Mouse (Mus musculus) Patski (cell line): ENCODE measurements at regions not wholly inside any gene's neighbourhood (a gene's known extent, or its start where the extent isn't known, plus 50 kb on each side); places are given as distances from the start of the nearest gene placed in this dataset.

Experiments used
- ATAC-seq: fragments of 100-300 bp; one replicate; pipeline ENCODE4 v1.8.0; 2021
- CTCF ChIA-PET: fragments of 350-600 bp; sonication (Branson Sonifier 250); formaldehyde crosslinking; loops from one replicate; lab custom pipeline; 2022; ENCODE audit warnings: inconsistent platforms; lab: Charles Lee
- POLR2A ChIA-PET: fragments of 350-600 bp; sonication (Branson Sonifier 250); formaldehyde crosslinking; loops from one replicate; lab custom pipeline; 2022; ENCODE audit warnings: antibody characterized with exemption, inconsistent platforms; lab: Charles Lee
- DNase-seq: peaks from one replicate; pipeline ENCODE4 v3.0.0-alpha.2; 2011; ENCODE audit warnings: low read depth, low spot score
- H3K27me3 ChIP-seq: fragments of 371-371 bp; one replicate; pipeline ENCODE4 v1.5.1; 2021
- CTCF ChIP-seq: fragments of 100-300 bp; IDR thresholded peaks from one replicate; pipeline ENCODE4 v1.5.1; 2021
- in situ Hi-C: fragments of 300-500 bp; cut with MboI; formaldehyde crosslinking; loops from 3 replicates; pipeline ENCODE4 v1.11.1; 2018; ENCODE audit warnings: low pct_unique_long_range_greater_than_20kb, mixed read lengths

DNA sequence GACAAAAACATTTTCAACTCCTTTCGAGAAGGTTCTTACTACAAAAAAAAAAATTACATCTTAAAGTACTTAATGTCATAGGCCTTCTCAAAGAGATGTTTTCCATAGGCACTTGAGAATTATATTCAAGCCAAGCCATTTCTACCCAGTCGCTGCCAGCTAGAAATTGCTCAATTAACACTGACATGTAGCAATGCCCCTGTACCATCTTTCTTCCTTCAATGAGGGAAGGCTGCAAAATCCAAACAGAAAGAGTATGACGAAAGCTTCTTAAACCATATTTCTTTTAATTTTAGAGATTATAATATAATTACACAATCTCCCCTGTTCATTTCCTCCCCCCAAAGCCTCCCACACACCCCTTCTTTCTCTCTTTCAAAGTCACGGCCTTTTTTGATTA, 169.4 kb upstream of the Tll1 start:
- ChIA-PET POLR2A (no interaction called here), CTCF (no interaction called here)
- ATAC-seq (no peak), DNase-seq (no peak)
- in situ Hi-C loops, result no loop called here
- no peak for TF ChIP-seq CTCF
- no peaks in the 10 kb centered on the region for H3K27me3 ChIP-seq

DNA sequence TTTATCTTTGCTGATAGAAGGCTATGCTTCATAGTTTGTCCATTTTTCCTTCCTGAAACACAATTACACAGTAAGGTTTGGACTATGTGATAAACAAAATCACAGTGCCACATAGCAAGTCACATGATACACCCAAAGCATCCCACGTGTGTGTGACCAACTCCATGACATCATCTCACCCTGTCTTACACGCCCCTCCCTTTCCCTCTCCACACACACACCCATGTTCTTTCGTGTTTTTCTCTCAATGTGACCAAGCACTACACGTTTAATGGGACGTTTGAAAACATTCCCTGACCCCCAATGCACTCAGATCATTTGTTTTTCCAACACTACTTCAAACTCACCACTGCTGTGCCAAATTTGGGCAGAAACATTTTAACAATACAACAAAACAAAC, 168.9 kb upstream of the Tll1 start:
- ChIA-PET CTCF (no interaction called here), POLR2A (no interaction called here)
- ATAC-seq, result no peak
- no peak for TF ChIP-seq CTCF
- no peaks in the 10 kb centered on the region for H3K27me3 ChIP-seq
- no peak for DNase-seq
- in situ Hi-C loops, result no loop called here

- DNase-seq (no peak), ATAC-seq (no peak)
- CTCF ChIA-PET, result interaction anchor here (1.2 to 1.6 kb wide), 2 partner anchors 12 to 28 kb away, joined by 3 read pairs; no protein-coding TSS in a partner anchor
- in situ Hi-C loops, result no loop called here
- POLR2A ChIA-PET, result interaction anchor here (0.8 kb wide), 1 partner anchor 511 kb away, joined by 5 read pairs; no protein-coding TSS in a partner anchor
- TF ChIP-seq CTCF, result no peak
- H3K27me3 ChIP-seq, result no peaks in the 10 kb centered on the region
Measured at GRCm38 (mm10) chr8:64369973-64370372, 163.9 kb upstream of the Tll1 start.

GRCm38 (mm10) chr8:64367906-64368305, 161.8 kb upstream of the Tll1 start:
- H3K27me3 ChIP-seq, result peaks cover 3% of the 10 kb centered on the region
- ATAC-seq (no peak), DNase-seq (no peak)
- in situ Hi-C loops, result no loop called here
- ChIA-PET CTCF (interaction anchor here (1.0 to 1.1 kb wide), 2 partner anchors 9 to 17 kb away, joined by 3 read pairs; no protein-coding TSS in a partner anchor), POLR2A (no interaction called here)
- no peak for TF ChIP-seq CTCF

- in situ Hi-C loops, result no loop called here
- no peak for TF ChIP-seq CTCF
- no peak for DNase-seq
- ChIA-PET CTCF (interaction anchor here (1.2 kb wide), 1 partner anchor 17 kb away, joined by 3 read pairs; no protein-coding TSS in a partner anchor), POLR2A (no interaction called here)
- peaks cover 3% of the 10 kb centered on the region for H3K27me3 ChIP-seq
- no peak for ATAC-seq
Measured at GRCm38 (mm10) chr8:64366974-64367266, 160.8 kb upstream of the Tll1 start.

DNA sequence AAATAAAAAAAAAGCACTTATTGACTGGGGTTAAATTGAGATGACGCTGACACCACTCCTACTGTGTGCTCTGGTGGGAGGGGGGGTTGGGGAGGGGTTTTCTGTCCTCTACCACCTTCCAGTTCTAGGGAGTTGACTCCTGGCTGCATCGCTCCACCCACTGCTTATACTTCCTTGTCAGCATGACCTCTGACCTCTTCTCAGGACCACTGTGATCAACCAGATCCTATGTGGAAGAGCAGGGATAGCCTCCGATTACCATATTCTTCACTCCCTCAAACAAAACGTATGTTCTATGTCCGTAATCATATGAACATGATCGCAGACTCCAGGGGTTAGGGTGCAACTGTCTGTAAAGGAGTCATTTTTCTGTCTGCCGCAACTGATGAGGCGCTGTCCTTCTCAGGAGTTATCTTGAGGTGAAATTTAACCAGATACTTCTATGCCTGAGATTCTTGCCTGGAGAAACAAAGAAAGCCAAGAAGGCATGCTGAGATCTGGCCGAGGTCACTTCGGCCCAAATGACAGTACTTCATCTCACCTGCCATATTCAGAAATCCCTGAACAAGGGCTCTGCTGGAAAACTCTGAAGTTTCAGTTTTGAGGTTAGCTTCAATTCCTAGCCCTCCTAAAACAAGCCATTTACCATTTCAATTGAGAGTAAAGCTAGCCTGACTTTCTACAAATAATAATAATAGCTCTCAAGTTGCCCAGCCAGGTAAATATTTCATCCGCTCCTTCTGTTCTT, 160.3 kb upstream of the Tll1 start:
- ChIA-PET POLR2A (no interaction called here), CTCF (interaction anchor here (1.2 kb wide), 1 partner anchor 18 kb away, joined by 3 read pairs; no protein-coding TSS in a partner anchor)
- DNase-seq (no peak), ATAC-seq (no peak)
- H3K27me3 ChIP-seq, result peaks cover 3% of the 10 kb centered on the region
- in situ Hi-C loops, result no loop called here
- no peak for TF ChIP-seq CTCF

DNA sequence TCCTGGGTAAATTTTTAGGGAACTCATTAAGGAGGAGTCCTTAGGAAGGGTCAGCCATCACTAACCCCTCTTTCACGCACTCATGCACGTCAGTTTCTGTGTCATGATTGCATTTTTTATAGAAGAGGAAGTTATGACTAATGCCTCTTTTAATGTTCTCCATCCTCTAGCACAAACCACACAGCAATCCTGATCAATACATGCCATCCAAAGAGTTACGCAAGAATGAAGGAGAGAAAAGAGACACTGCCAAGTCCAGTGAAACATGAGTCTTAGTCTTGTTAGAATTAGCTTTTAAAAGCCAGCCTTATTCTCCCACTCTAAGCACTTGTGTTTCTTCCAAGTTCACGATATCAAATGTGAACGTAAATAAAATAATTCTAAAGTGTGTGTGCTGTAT, 151.0 kb upstream of the Tll1 start:
- no peak for DNase-seq
- ChIA-PET POLR2A (no interaction called here), CTCF (interaction anchor here (1.2 kb wide), 1 partner anchor 72 kb away, joined by 3 read pairs; no protein-coding TSS in a partner anchor)
- ATAC-seq, result no peak
- TF ChIP-seq CTCF, result no peak
- in situ Hi-C loops, result no loop called here
- no peaks in the 10 kb centered on the region for H3K27me3 ChIP-seq

DNA sequence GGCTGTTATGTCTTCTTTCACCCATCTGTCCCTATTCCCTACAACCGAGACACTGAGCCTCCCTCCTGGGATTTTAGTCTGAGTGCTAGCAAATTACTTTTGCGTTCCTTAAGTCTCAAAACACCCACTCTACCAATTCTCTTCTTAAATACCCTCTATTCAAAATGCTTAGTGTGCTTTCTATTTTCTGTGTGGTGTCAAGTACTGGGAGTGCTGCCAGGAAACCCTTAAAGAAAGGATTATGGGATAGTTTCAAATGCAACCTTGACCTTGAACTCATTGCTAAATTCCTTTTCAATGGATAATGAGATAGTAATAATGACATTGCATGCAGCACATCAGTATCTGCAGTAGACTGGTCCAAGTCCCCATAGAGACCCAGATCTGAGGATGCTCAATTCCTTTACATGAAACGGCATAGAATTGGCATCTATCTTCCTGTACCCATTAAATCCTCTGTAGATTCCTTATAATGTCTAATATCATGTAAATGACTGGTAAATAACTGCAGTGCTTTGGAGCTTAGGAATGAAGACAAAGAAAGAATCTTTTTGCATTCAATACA, 142.1 kb upstream of the Tll1 start:
- ChIA-PET CTCF (no interaction called here), POLR2A (no interaction called here)
- in situ Hi-C loops, result no loop called here
- no peaks in the 10 kb centered on the region for H3K27me3 ChIP-seq
- no peak for TF ChIP-seq CTCF
- ATAC-seq (no peak), DNase-seq (no peak)

GRCm38 (mm10) chr8:64347490-64347889, 141.4 kb upstream of the Tll1 start:
- TF ChIP-seq CTCF, result no peak
- in situ Hi-C loops, result no loop called here
- POLR2A ChIA-PET, result no interaction called here
- ATAC-seq (no peak), DNase-seq (no peak)
- H3K27me3 ChIP-seq, result no peaks in the 10 kb centered on the region
- CTCF ChIA-PET, result no interaction called here

DNA sequence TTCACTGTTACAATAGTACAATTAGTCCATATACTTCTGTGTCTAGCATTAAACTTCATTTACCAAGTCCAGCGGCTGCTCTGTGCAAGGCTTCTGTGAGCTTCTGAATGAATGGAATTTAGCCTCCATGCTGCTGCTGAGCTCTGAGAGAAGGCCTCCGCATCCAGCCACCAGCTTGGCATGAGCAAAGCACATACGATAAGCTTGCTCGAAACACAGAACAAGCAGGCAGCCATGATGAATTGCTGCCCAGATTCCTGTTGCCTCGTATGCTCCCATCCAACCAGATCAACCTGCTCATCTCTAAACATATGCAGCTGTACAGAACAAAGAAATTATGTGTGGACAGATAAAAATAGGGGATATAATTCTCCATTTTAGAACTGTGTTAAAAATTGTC, 140.4 kb upstream of the Tll1 start:
- POLR2A ChIA-PET, result no interaction called here
- H3K27me3 ChIP-seq, result no peaks in the 10 kb centered on the region
- ATAC-seq, result no peak
- no peak for TF ChIP-seq CTCF
- CTCF ChIA-PET, result interaction anchor here (1.0 to 1.3 kb wide), 2 partner anchors 8 to 19 kb away, joined by 4 to 6 read pairs; no protein-coding TSS in a partner anchor
- DNase-seq, result no peak
- in situ Hi-C loops, result no loop called here

DNA sequence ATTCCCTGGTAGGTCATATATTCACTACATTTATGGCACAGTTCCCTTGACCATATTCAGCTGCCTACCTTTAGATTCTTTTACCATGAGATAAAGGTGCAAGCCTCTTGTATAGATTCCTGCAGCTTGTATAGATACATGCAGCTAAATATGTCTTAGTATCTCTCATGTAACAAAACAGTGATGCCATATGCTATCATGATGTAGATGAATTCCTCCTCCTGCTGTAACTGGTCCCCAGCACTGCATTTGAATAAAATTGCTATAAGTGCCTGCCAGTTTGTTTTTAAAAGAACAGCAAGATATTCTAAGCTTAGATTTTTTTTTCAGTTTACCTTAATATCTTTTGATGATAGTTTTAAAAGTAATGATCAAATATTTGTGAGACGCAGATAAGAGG, 138.9 kb upstream of the Tll1 start:
- POLR2A ChIA-PET, result no interaction called here
- in situ Hi-C loops, result no loop called here
- CTCF ChIA-PET, result no interaction called here

More for the DNA sequence above, 138.9 kb upstream of the Tll1 start:
- no peaks in the 10 kb centered on the region for H3K27me3 ChIP-seq
- ATAC-seq (no peak), DNase-seq (no peak)
- TF ChIP-seq CTCF, result no peak
